Mouse (Mus musculus): ENCODE measurements around the gene Gm47289. TPM values are rescaled to one million over a fixed set of nuclear protein-coding genes. Genes with fewer than 3 reads are reported as not detected.

Gm47289 gene
- polyA plus RNA-seq, 1 experiment from 2014 or later = not detected

- H3K9ac ChIP-seq = no peak overlapping the region
- no peak for DNase-seq
- H3K36me3 ChIP-seq (ENCODE audit: insufficient read depth) = no peaks in the 10 kb centered on the region
- no peaks in the 10 kb centered on the region for H3K4me1 ChIP-seq (ENCODE audit: insufficient read depth)
- H3K27ac ChIP-seq (ENCODE audit: low read depth) = no peak overlapping the region
- no peak overlapping the region for H3K4me3 ChIP-seq (ENCODE audit: low read depth, low read length)
- peaks cover 2% of the 10 kb centered on the region; the same call in 1 of the 2 replicates for H3K27me3 ChIP-seq (ENCODE audit: insufficient read depth, low read length)
- ATAC-seq (ENCODE audit: insufficient read depth) = no peak
- no peak for TF ChIP-seq CTCF (IDR thresholded peaks at IDR 0.05; ENCODE audit: low read depth)
- H3K4me2 ChIP-seq = no peak overlapping the region
- 79% methylated on average over 3 of the region's 3 CpGs for WGBS
- no peaks in the 10 kb centered on the region for H3K9me3 ChIP-seq (ENCODE audit: low read depth, low read length)
Observed at GRCm38 (mm10) chr9:119160689-119161088, 1.7 kb downstream of the Gm47289 start.

DNA sequence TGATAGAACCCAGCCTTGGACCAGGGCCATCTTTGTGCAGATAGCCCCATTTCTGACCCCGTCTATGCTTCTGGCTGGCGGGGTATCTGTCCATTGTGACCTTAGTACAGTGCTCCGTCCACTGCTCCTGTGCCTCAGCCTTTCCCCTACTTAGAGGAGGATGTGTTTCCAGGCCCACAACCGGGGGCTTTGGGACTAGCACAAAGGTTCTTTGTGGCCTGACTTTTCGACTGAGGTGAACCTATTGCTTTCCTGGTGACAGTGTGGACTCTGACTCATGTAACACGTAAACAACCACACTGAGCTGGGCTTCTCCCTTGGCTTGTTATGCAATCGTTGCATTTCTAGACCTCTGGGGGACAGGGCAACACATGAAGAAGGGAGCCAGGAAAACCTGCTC lies 5.8 kb downstream of the Gm47289 start:
- Histone ChIP-seq H3K27me3 (ENCODE audit: insufficient read depth, low read length) (no peaks in the 10 kb centered on the region), H3K27ac (ENCODE audit: low read depth) (no peak overlapping the region), H3K9me3 (ENCODE audit: low read depth, low read length) (no peaks in the 10 kb centered on the region), H3K9ac (no peak overlapping the region), H3K36me3 (ENCODE audit: insufficient read depth) (no peaks in the 10 kb centered on the region), H3K4me3 (ENCODE audit: low read depth, low read length) (no peak overlapping the region), H3K4me2 (no peak overlapping the region), H3K4me1 (ENCODE audit: insufficient read depth) (no peaks in the 10 kb centered on the region)
- DNase-seq (no peak), ATAC-seq (ENCODE audit: insufficient read depth) (no peak)
- WGBS = 81% methylated on average over 7 of the region's 7 CpGs
- no peak for TF ChIP-seq CTCF (IDR thresholded peaks at IDR 0.05; ENCODE audit: low read depth)

DNA sequence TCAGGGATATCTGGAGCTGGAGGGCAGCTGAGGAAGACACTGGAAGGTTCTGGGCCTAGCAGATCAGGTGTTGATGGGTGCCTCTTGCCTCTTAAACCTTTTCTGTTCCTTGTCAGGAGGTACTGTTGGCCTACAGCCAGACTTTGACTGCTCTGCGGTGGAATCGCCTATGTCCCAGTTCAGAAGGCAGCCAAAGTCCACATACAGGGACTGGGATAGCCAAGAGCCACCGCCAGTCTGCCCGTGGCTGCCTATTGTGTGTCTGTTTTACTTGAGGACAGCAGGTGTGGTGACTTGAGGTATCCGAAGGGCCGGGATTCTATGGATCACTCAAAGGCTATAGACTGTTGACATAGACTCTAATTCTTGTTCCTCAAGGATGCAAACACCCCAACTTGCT lies 6.6 kb downstream of the Gm47289 start:
- Histone ChIP-seq H3K4me2 (no peak overlapping the region), H3K9me3 (ENCODE audit: low read depth, low read length) (no peaks in the 10 kb centered on the region), H3K9ac (no peak overlapping the region), H3K27ac (ENCODE audit: low read depth) (no peak overlapping the region), H3K4me3 (ENCODE audit: low read depth, low read length) (no peak overlapping the region), H3K4me1 (ENCODE audit: insufficient read depth) (no peaks in the 10 kb centered on the region), H3K27me3 (ENCODE audit: insufficient read depth, low read length) (no peaks in the 10 kb centered on the region), H3K36me3 (ENCODE audit: insufficient read depth) (no peaks in the 10 kb centered on the region)
- DNase-seq = no peak
- ATAC-seq (ENCODE audit: insufficient read depth) = no peak
- WGBS = 88% methylated on average over 6 of the region's 6 CpGs
- no peak for TF ChIP-seq CTCF (IDR thresholded peaks at IDR 0.05; ENCODE audit: low read depth)

DNA sequence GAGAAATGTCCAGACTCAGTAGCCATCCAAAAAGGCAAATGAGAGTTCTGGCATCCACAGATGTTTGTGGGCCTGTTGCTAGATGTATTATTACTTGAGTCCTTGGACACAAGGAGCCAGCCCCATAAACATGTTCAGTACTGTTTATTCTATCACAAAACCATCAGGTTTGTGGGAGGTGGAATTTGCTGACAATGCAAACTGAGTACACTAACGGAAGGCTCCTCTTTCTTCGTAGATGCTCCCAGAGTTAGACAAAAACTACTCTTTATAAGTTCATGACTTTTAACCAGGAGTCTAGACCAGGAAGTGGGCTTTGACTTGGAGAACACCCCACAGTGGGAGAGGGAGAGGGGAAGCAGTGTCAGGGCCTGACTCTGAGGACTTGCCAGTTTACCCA lies 8.6 kb downstream of the Gm47289 start:
- no peak overlapping the region for H3K4me3 ChIP-seq (ENCODE audit: low read depth, low read length)

GRCm38 (mm10) chr9:119179292-119179691 lies 20.3 kb downstream of the Gm47289 start:
- Histone ChIP-seq H3K9me3 (ENCODE audit: low read depth, low read length) (no peaks in the 10 kb centered on the region), H3K27me3 (ENCODE audit: insufficient read depth, low read length) (no peaks in the 10 kb centered on the region), H3K4me2 (no peak overlapping the region), H3K36me3 (ENCODE audit: insufficient read depth) (no peaks in the 10 kb centered on the region), H3K4me1 (ENCODE audit: insufficient read depth) (0 out of 2 replicates have a peak, but pooled peaks cover 10% of the 10 kb centered on the region), H3K9ac (no peak overlapping the region), H3K27ac (ENCODE audit: low read depth) (no peak overlapping the region), H3K4me3 (ENCODE audit: low read depth, low read length) (no peak overlapping the region)
- ATAC-seq (ENCODE audit: insufficient read depth) = no peak
- 84% methylated on average over 11 of the region's 11 CpGs for WGBS
- no peak for TF ChIP-seq CTCF (IDR thresholded peaks at IDR 0.05; ENCODE audit: low read depth)
- no peak for DNase-seq

More for the DNA sequence above, 8.6 kb downstream of the Gm47289 start:
- no peak overlapping the region for H3K4me2 ChIP-seq
- ATAC-seq (ENCODE audit: insufficient read depth) = no peak
- H3K27ac ChIP-seq (ENCODE audit: low read depth) = no peak overlapping the region
- WGBS = 90% methylated on average over 2 of the region's 2 CpGs
- no peaks in the 10 kb centered on the region for H3K36me3 ChIP-seq (ENCODE audit: insufficient read depth)
- no peak overlapping the region for H3K9ac ChIP-seq
- no peaks in the 10 kb centered on the region for H3K4me1 ChIP-seq (ENCODE audit: insufficient read depth)
- no peaks in the 10 kb centered on the region for H3K9me3 ChIP-seq (ENCODE audit: low read depth, low read length)
- TF ChIP-seq CTCF (IDR thresholded peaks at IDR 0.05; ENCODE audit: low read depth) = no peak
- H3K27me3 ChIP-seq (ENCODE audit: insufficient read depth, low read length) = no peaks in the 10 kb centered on the region
- no peak for DNase-seq

DNA sequence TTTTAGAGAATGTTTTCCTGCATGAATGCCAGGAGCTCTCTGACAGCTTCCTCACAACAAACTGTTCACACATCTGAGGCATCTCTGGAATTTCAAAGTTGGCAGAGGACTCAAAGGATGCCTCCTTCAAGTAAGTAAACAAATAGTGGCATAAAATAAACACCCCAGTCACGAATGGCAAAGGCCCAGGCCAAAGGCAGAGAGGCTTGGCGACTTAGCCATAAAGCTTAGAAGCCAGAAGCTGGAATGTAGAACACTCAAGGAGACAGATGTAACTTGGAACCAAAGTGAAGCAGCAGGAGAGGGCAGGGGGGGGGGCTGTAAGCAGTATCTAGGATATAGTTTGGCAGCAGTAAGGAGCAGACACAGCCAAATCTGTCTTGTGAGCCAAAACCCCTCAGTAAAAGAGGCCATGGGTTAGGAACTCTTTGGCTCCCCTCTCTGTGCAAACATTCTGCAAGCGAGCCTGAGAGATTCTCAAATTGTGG lies 22.3 kb downstream of the Gm47289 start:
- Histone ChIP-seq H3K4me1 (ENCODE audit: insufficient read depth) (0 out of 2 replicates have a peak, but pooled peaks cover 10% of the 10 kb centered on the region), H3K9me3 (ENCODE audit: low read depth, low read length) (no peaks in the 10 kb centered on the region), H3K27ac (ENCODE audit: low read depth) (no peak overlapping the region), H3K27me3 (ENCODE audit: insufficient read depth, low read length) (no peaks in the 10 kb centered on the region), H3K36me3 (ENCODE audit: insufficient read depth) (no peaks in the 10 kb centered on the region), H3K4me3 (ENCODE audit: low read depth, low read length) (no peak overlapping the region), H3K4me2 (no peak overlapping the region), H3K9ac (no peak overlapping the region)
- 6% methylated on average over 3 of the region's 3 CpGs for WGBS
- peak; percentile 89 for DNase-seq
- no peak for TF ChIP-seq CTCF (IDR thresholded peaks at IDR 0.05; ENCODE audit: low read depth)
- peak; percentile 79 for ATAC-seq (ENCODE audit: insufficient read depth)

GRCm38 (mm10) chr9:119192202-119192990 lies 33.4 kb downstream of the Gm47289 start:
- H3K27me3 ChIP-seq (ENCODE audit: insufficient read depth, low read length) = no peaks in the 10 kb centered on the region
- ATAC-seq (ENCODE audit: insufficient read depth) = no peak
- H3K4me1 ChIP-seq (ENCODE audit: insufficient read depth) = no peaks in the 10 kb centered on the region
- no peak overlapping the region for H3K4me2 ChIP-seq
- H3K9ac ChIP-seq = no peak overlapping the region
- H3K4me3 ChIP-seq (ENCODE audit: low read depth, low read length) = no peak overlapping the region
- no peaks in the 10 kb centered on the region for H3K36me3 ChIP-seq (ENCODE audit: insufficient read depth)
- 33% methylated on average over 11 of the region's 11 CpGs for WGBS
- TF ChIP-seq CTCF (IDR thresholded peaks at IDR 0.05; ENCODE audit: low read depth) = peak; percentile 79
- H3K9me3 ChIP-seq (ENCODE audit: low read depth, low read length) = no peaks in the 10 kb centered on the region
- DNase-seq = peak; percentile 69
- no peak overlapping the region for H3K27ac ChIP-seq (ENCODE audit: low read depth)
